Mouse (Mus musculus) lung, postnatal 0 days (tissue): Measurements from ENCODE around the gene Pdgfb.

Experiments
- CTCF ChIP-seq: IDR thresholded peaks from 2 replicates; pipeline ENCODE4 v1.5.1; 2016; ENCODE audit warnings: antibody characterized with exemption, mild to moderate bottlenecking
- EP300 ChIP-seq: IDR thresholded peaks from 2 replicates; pipeline ENCODE4 v1.6.1; 2016; ENCODE audit warnings: antibody characterized with exemption, mild to moderate bottlenecking, control low read depth

DNA sequence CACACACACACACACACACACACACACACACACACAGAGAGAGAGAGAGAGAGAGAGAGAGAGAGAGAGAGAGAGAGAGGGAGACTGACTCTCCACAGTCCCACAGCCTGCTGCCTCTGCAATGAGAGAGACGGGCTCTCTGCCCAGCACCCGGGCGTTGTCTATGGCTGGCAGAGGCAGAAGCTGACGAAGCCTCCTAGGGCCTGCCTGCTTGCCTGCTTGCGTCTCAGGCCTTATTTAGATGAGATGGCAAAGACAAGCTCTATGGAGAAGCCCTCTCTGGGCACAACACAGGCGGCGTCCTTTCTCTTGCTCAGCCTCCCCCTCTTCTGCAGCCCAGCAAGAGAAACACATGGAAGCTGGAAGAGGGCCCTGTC lies 4.6 kb downstream of the Pdgfb start:
- no peak for TF ChIP-seq EP300
- TF ChIP-seq CTCF = no peak
